ENCODE assay signal across 15 mouse cellular contexts in genomic region chr4:142223898-142224645, GRCm38 (mm10). TPM values are rescaled to one million over a fixed set of nuclear protein-coding genes. Genes with fewer than 3 reads are reported as not detected.
A peak's percentile ranks its signal among the peaks of the same experiment; 100 is the strongest.
DNase-seq lines count a peak whose midpoint lies in the region; ATAC-seq lines count a peak whose summit lies in the region.
"Had no signal": no experiment of that assay in that cellular context is flagged by ENCODE, and none has a peak within 500 bp of the region (broad histone marks: within the 10 kb centered on the region; RNA-seq: fewer than 3 reads in every experiment).

No protein-coding gene starts in this region.

- H3K9me3 ChIP-seq in heart, embryonic 13.5 days, result no peaks in the 10 kb centered on the region
- H3K9me3 ChIP-seq in limb, embryonic 11.5 days (ENCODE audit: control insufficient read depth, low read length), result no peaks in the 10 kb centered on the region
- no peaks in the 10 kb centered on the region for H3K9me3 ChIP-seq in neural tube, embryonic 15.5 days (replicated peaks)

- no peaks in the 10 kb centered on the region for H3K36me3 ChIP-seq in heart, embryonic 13.5 days
- no peaks in the 10 kb centered on the region for H3K36me3 ChIP-seq in limb, embryonic 11.5 days (ENCODE audit: control insufficient read depth, insufficient read depth, low read length)
- no peaks in the 10 kb centered on the region for H3K36me3 ChIP-seq in neural tube, embryonic 15.5 days

- no peak for DNase-seq in heart, adult 11 months
- peak; percentile 26 for DNase-seq in embryo, embryonic 9.5 days (ENCODE audit: extremely low spot score)
- peak; percentile 49 for DNase-seq in kidney, adult 18-20 months
- DNase-seq in limb, embryonic 11.5 days (ENCODE audit: low spot score), result no peak
- DNase-seq: adrenal gland, postnatal 25 days; cerebellum, adult 2 months; gastrocnemius, postnatal 36 days; liver, postnatal 0 days had no signal

- ATAC-seq in heart, embryonic 13.5 days (ENCODE audit: extremely low read depth, insufficient number of reproducible peaks, low FRiP score, low TSS enrichment), result no peak
- ATAC-seq in limb, embryonic 11.5 days (ENCODE audit: insufficient number of reproducible peaks, low FRiP score, low TSS enrichment, low read depth), result no peak
- ATAC-seq in neural tube, embryonic 15.5 days (ENCODE audit: low FRiP score), result no peak
- no peak for ATAC-seq in megakaryocyte, adult 5-6 weeks (ENCODE audit: poor library complexity, severe bottlenecking)
- ATAC-seq in granulocyte monocyte progenitor cell, adult 5-6 weeks (replicated peaks; ENCODE audit: poor library complexity, severe bottlenecking), result no peak
- ATAC-seq: hindbrain, postnatal 0 days; liver, postnatal 0 days had no signal

- WGBS in heart, embryonic 13.5 days, result 51% methylated on average over 9 of the region's 9 CpGs
- 70% methylated on average over 9 of the region's 9 CpGs for WGBS in limb, embryonic 11.5 days
- WGBS in neural tube, embryonic 15.5 days, result 79% methylated on average over 9 of the region's 9 CpGs

- H3K27me3 ChIP-seq in heart, embryonic 13.5 days (replicated peaks), result no peaks in the 10 kb centered on the region
- H3K27me3 ChIP-seq in limb, embryonic 11.5 days (ENCODE audit: control insufficient read depth, insufficient read depth, low read length), result no peaks in the 10 kb centered on the region
- no peaks in the 10 kb centered on the region for H3K27me3 ChIP-seq in neural tube, embryonic 15.5 days (replicated peaks)

- no peak overlapping the region for H3K4me3 ChIP-seq in heart, embryonic 13.5 days
- H3K4me3 ChIP-seq in limb, embryonic 11.5 days (ENCODE audit: low read depth, low read length), result no peak overlapping the region
- H3K4me3 ChIP-seq in neural tube, embryonic 15.5 days (replicated peaks), result no peak overlapping the region
- H3K4me3 ChIP-seq: erythroblast, embryonic 14.5 days; left cerebral cortex, adult 2 months had no signal

- peaks cover 86% of the 10 kb centered on the region for H3K4me1 ChIP-seq in heart, embryonic 13.5 days
- H3K4me1 ChIP-seq in limb, embryonic 11.5 days (ENCODE audit: control insufficient read depth, insufficient read depth, low read length), result peaks cover 40% of the 10 kb centered on the region
- peaks cover 24% of the 10 kb centered on the region for H3K4me1 ChIP-seq in neural tube, embryonic 15.5 days

- peak overlapping the region; percentile 50; the same call in 1 of the 2 replicates for H3K27ac ChIP-seq in heart, embryonic 13.5 days (replicated peaks)
- peak overlapping the region; percentile 30; the same call in 1 of the 2 replicates for H3K27ac ChIP-seq in limb, embryonic 11.5 days (replicated peaks; ENCODE audit: low read depth, low read length)
- no peak overlapping the region for H3K27ac ChIP-seq in neural tube, embryonic 15.5 days (replicated peaks)
- H3K27ac ChIP-seq: hindbrain, postnatal 0 days; left cerebral cortex, adult 2 months had no signal

- peak overlapping the region; percentile 63 for H3K9ac ChIP-seq in heart, embryonic 13.5 days
- peak overlapping the region; percentile 30; the same call in 1 of the 2 replicates for H3K9ac ChIP-seq in limb, embryonic 11.5 days (ENCODE audit: low read length)
- H3K9ac ChIP-seq in neural tube, embryonic 15.5 days (replicated peaks), result no peak overlapping the region
- H3K9ac ChIP-seq: liver, postnatal 0 days had no signal

- no peak overlapping the region for H3K4me2 ChIP-seq in heart, embryonic 13.5 days
- H3K4me2 ChIP-seq in limb, embryonic 11.5 days (ENCODE audit: low read depth, severe bottlenecking), result no peak overlapping the region
- no peak overlapping the region for H3K4me2 ChIP-seq in neural tube, embryonic 15.5 days

RNA-seq across cellular contexts. Expression of gene Kazn, which starts 15.1 kb away (rescaled TPM):
- polyA plus RNA-seq in heart, embryonic 13.5 days (2015; fragmentation: Nextera tagmentation; extraction: Ambion mirVana), result 5.2 and 5.8 TPM in 2 replicates
- polyA plus RNA-seq in limb, embryonic 11.5 days (2014; fragmentation: Nextera tagmentation; extraction: Ambion mirVana), result 8.6 and 9.0 TPM in 2 replicates
- polyA plus RNA-seq in neural tube, embryonic 15.5 days (2015; fragmentation: Nextera tagmentation; extraction: Ambion mirVana), result 25.4 and 25.5 TPM in 2 replicates
- 0.05 and 0.07 TPM in 2 replicates for total RNA-seq in megakaryocyte, adult 5-6 weeks (2015)
- 0.18 TPM in 1 of 2 replicates, not detected in the other for total RNA-seq in megakaryocyte, adult 5-6 weeks (2017)
- total RNA-seq in granulocyte monocyte progenitor cell, adult 5-6 weeks (2014; fragmentation: Nextera tagmentation), result 1.1 TPM in 1 of 2 replicates, not detected in the other
- total RNA-seq in granulocyte monocyte progenitor cell, adult 5-6 weeks (2017), result 0.09 and 3.5 TPM in 2 replicates

Comparison
In these comparisons a context has a peak if more than half of its experiments do, and no peak if none do; other contexts are left out.
1. DNase-seq: peak in embryo, embryonic 9.5 days (single experiment) and kidney, adult 18-20 months (single experiment); none in heart, adult 11 months (single experiment) and limb, embryonic 11.5 days (single experiment).